Mouse (Mus musculus) left cerebral cortex, postnatal 10 days (tissue): Measurements from ENCODE around the gene Snta1. TPM values are rescaled to one million over a fixed set of nuclear protein-coding genes. Genes with fewer than 3 reads are reported as not detected.

Experiments used
- DNase-seq, 2 experiments: peaks; one replicate each; pipeline ENCODE4 v3.0.0; 2021 to 2022; ENCODE audit warnings: low spot score in 2 of 2, mixed read lengths in 1 of 2; ENCODE audit errors: extremely low spot score in 1 of 2
- intact Hi-C: fragments of 180-260 bp; cut with DNase I; formaldehyde crosslinking; loops from one replicate; pipeline ENCODE4 v1.15.1; 2025
- total RNA-seq, 2 experiments: library from RNA; stranded (reverse); gene quantifications; 2 replicates each; pipeline ENCODE4 v1.2.3; 2021

Gene Snta1
- total RNA-seq, 2 experiments from 2014 or later, result 25.9 to 29.9 TPM

GRCm38 (mm10) chr2:154426188-154426904, 18.4 kb upstream of the Snta1 start:
- intact Hi-C loops, result loop anchor here (5.0 kb wide), 1 partner anchor 186 kb away; the partner anchor contains the start of genes 4930519P11Rik and Zfp341
- peak in 1 of 2 experiments; percentile 26 for DNase-seq

GRCm38 (mm10) chr2:154425522-154425921, 17.6 kb upstream of the Snta1 start:
- no peak for DNase-seq
- intact Hi-C loops, result loop anchor here (5.0 kb wide), 1 partner anchor 187 kb away; the partner anchor contains the start of genes 4930519P11Rik and Zfp341

- intact Hi-C loops, result no loop called here
- DNase-seq, result no peak
Observed at GRCm38 (mm10) chr2:154423548-154423947, 15.6 kb upstream of the Snta1 start.

GRCm38 (mm10) chr2:154422181-154422580, 14.3 kb upstream of the Snta1 start:
- intact Hi-C loops, result no loop called here

GRCm38 (mm10) chr2:154420942-154421731, 13.2 kb upstream of the Snta1 start:
- peak in 1 of 2 experiments; percentile 37 for DNase-seq

More at GRCm38 (mm10) chr2:154422181-154422580, 14.3 kb upstream of the Snta1 start:
- no peak for DNase-seq

GRCm38 (mm10) chr2:154419631-154420515, 12.0 kb upstream of the Snta1 start:
- intact Hi-C loops, result no loop called here
- no peak for DNase-seq

More at GRCm38 (mm10) chr2:154420942-154421731, 13.2 kb upstream of the Snta1 start:
- intact Hi-C loops, result no loop called here

- DNase-seq, result no peak
- intact Hi-C loops, result no loop called here
Observed at GRCm38 (mm10) chr2:154418001-154418400, 10.1 kb upstream of the Snta1 start.

- peak in 1 of 2 experiments; percentile 82 for DNase-seq
- intact Hi-C loops, result loop anchor here (1.0 kb wide), 1 partner anchor 122 kb away; no protein-coding TSS in a partner anchor
Observed at GRCm38 (mm10) chr2:154417107-154417506, 9.2 kb upstream of the Snta1 start.

- DNase-seq, result no peak
Observed at GRCm38 (mm10) chr2:154412018-154412666, 4.2 kb upstream of the Snta1 start.

GRCm38 (mm10) chr2:154410355-154410754, 2.5 kb upstream of the Snta1 start:
- DNase-seq, result peak in 1 of 2 experiments; percentile 66
- intact Hi-C loops, result loop anchor here (5.0 kb wide), 1 partner anchor 202 kb away; the partner anchor contains the start of genes 4930519P11Rik and Zfp341

More at GRCm38 (mm10) chr2:154412018-154412666, 4.2 kb upstream of the Snta1 start:
- intact Hi-C loops, result loop anchor here (5.0 kb wide), 1 partner anchor 200 kb away; the partner anchor contains the start of genes 4930519P11Rik and Zfp341

- peak in 1 of 2 experiments; percentile 46 for DNase-seq
- intact Hi-C loops, result no loop called here
Observed at GRCm38 (mm10) chr2:154407063-154407642, 746 bp downstream of the Snta1 start.

GRCm38 (mm10) chr2:154405447-154405994, 2.4 kb downstream of the Snta1 start:
- no peak for DNase-seq
- intact Hi-C loops, result no loop called here

- DNase-seq, result peak in 1 of 2 experiments; percentile 53
Observed at GRCm38 (mm10) chr2:154402811-154403210, 5.1 kb downstream of the Snta1 start.

GRCm38 (mm10) chr2:154401976-154402375, 5.9 kb downstream of the Snta1 start:
- intact Hi-C loops, result no loop called here
- no peak for DNase-seq

More at GRCm38 (mm10) chr2:154402811-154403210, 5.1 kb downstream of the Snta1 start:
- intact Hi-C loops, result no loop called here

- peak in 1 of 2 experiments; percentile 64 for DNase-seq
Observed at GRCm38 (mm10) chr2:154399325-154399724, 8.6 kb downstream of the Snta1 start.

GRCm38 (mm10) chr2:154398267-154398666, 9.6 kb downstream of the Snta1 start:
- DNase-seq, result no peak
- intact Hi-C loops, result no loop called here

More at GRCm38 (mm10) chr2:154399325-154399724, 8.6 kb downstream of the Snta1 start:
- intact Hi-C loops, result no loop called here

- DNase-seq, result no peak
- intact Hi-C loops, result no loop called here
Observed at GRCm38 (mm10) chr2:154396529-154396928, 11.4 kb downstream of the Snta1 start.
